Mouse (Mus musculus): ENCODE data around the gene BC005537. TPM values are rescaled to one million over a fixed set of nuclear protein-coding genes. Genes with fewer than 3 reads are reported as not detected.

BC005537 gene
- total RNA-seq, 1 experiment from 2014 or later, result 62.4 TPM

- ATAC-seq (replicated peaks; ENCODE audit: insufficient number of reproducible peaks, low FRiP score, low TSS enrichment, poor library complexity, severe bottlenecking), result peak; percentile 51; the same call in 1 of the 2 replicates
These were observed 8.9 kb upstream of the BC005537 start for GRCm38 (mm10) chr13:24792411-24793045.

- no peak for ATAC-seq (replicated peaks; ENCODE audit: insufficient number of reproducible peaks, low FRiP score, low TSS enrichment, poor library complexity, severe bottlenecking)
These were observed 2.8 kb upstream of the BC005537 start for GRCm38 (mm10) chr13:24798686-24799085.

- ATAC-seq (replicated peaks; ENCODE audit: insufficient number of reproducible peaks, low FRiP score, low TSS enrichment, poor library complexity, severe bottlenecking), result no peak
These were observed 2.1 kb upstream of the BC005537 start for GRCm38 (mm10) chr13:24799378-24799777.

DNA sequence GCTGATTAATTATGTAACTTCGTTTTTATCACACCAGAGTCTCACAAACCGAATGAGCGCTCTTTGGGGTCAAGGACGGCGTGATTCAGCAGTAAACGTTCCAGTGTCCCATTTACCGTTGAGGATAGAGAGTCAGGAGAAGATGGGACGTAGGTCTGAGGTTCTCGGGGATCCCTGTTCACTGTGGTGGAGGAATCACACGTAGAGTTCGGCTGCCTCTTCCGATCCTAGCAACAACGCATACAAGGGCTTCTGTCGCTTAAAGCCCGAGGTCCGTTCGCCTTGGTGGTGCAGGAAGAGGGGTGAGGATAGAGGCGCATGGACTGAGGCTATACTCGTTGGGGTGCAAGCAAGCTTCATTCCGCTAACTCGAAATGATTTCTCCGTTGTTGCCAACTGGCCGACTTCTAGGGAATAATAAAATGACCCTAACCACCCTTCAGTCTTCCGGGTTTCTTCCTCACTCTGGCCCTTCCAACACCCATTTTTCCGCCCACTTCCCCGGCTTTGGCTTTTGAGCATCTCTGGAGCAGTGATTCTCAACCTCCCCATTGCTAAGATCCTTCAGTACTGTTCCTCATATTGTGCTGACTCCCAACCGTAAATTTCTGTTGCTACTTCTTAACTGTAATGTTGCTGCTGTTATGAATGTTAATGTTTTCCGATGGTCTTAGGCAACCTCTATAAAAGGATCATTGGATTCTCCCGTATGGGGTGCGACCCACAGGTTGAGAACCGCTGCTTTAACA lies 1.4 kb upstream of the BC005537 start:
- ATAC-seq (replicated peaks; ENCODE audit: insufficient number of reproducible peaks, low FRiP score, low TSS enrichment, poor library complexity, severe bottlenecking), result peak; percentile 13; the same call in 1 of the 2 replicates

GRCm38 (mm10) chr13:24800674-24801307 lies 666 bp upstream of the BC005537 start:
- ATAC-seq (replicated peaks; ENCODE audit: insufficient number of reproducible peaks, low FRiP score, low TSS enrichment, poor library complexity, severe bottlenecking), result peak; percentile 91

GRCm38 (mm10) chr13:24802131-24802691 lies 754 bp downstream of the BC005537 start:
- peak; percentile 50 for ATAC-seq (replicated peaks; ENCODE audit: insufficient number of reproducible peaks, low FRiP score, low TSS enrichment, poor library complexity, severe bottlenecking)

DNA sequence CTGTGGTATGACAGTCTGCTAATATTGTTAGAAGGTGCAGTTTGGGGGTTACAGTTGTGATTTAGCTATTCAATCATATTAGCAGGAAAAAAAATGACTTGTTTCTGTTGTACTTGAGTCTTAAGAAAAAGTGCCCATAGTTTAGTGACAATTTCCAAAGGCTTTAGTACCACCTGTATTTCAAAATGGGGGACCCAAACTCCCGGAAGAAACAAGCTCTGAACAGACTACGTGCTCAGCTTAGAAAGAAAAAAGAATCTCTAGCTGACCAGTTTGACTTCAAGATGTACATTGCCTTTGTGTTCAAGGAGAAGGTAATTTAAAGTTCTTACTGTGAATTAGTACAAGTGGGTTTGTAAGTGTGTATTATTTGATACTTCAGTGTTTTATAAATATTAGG lies 1.7 kb downstream of the BC005537 start:
- ATAC-seq (replicated peaks; ENCODE audit: insufficient number of reproducible peaks, low FRiP score, low TSS enrichment, poor library complexity, severe bottlenecking), result no peak

DNA sequence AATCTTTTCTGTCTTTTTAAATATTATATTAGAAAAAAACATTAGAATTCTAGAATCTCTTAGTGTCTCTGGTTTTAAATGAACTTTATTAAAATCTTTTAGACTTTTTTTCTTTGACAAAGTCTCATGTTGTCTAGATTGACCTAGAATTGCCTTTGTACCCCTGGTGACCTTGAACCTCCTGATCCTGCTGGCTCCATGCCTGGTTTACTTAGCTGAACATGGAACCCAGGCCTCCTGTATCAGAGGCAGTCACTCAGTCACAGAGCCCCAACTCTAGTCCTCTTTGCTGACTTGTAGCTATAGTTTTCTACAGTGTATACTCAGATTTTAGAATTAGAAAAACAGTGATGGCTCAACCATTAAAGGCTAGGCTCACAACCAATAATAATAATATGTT lies 4.6 kb downstream of the BC005537 start:
- no peak for ATAC-seq (replicated peaks; ENCODE audit: insufficient number of reproducible peaks, low FRiP score, low TSS enrichment, poor library complexity, severe bottlenecking)

GRCm38 (mm10) chr13:24812521-24812920 lies 11.1 kb downstream of the BC005537 start:
- no peak for ATAC-seq (replicated peaks; ENCODE audit: insufficient number of reproducible peaks, low FRiP score, low TSS enrichment, poor library complexity, severe bottlenecking)

GRCm38 (mm10) chr13:24814616-24815015 lies 13.2 kb downstream of the BC005537 start:
- no peak for ATAC-seq (replicated peaks; ENCODE audit: insufficient number of reproducible peaks, low FRiP score, low TSS enrichment, poor library complexity, severe bottlenecking)

- ATAC-seq (replicated peaks; ENCODE audit: insufficient number of reproducible peaks, low FRiP score, low TSS enrichment, poor library complexity, severe bottlenecking), result peak; percentile 17
These were observed 15.0 kb downstream of the BC005537 start for GRCm38 (mm10) chr13:24816125-24817092.

- ATAC-seq (replicated peaks; ENCODE audit: insufficient number of reproducible peaks, low FRiP score, low TSS enrichment, poor library complexity, severe bottlenecking), result no peak
These were observed 18.5 kb downstream of the BC005537 start for GRCm38 (mm10) chr13:24819931-24820330.

DNA sequence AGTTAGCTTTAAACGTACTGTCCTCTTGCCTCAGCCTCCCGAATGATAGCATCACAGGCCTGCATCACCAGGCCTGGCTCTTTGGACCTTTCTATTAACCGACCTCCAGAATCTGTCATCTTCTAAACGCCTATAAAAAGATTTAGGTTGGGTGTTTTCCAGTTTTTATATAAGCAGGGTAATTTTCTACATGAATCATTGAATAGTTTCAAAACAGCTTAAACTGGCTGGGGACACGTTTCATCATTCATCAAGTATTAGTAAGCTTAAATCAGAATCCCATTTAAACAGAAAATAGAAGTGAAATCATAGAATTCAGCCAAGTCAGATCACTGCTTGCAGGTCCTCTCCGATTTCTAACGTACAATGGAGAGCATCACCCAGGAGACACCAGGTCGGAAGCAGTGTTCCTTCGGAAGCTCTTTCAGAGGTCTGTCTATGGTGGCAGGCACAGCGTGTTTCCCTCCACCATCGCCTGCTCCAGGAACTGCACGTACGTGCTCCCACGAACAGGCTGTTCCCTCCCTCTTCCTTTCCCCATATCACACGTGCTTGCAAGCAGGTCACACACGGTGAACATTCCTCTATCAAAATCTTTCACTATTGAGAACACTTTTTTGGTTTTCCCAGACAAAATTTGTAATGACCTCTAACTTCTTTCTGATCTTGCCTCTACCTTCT lies 21.3 kb downstream of the BC005537 start:
- no peak for ATAC-seq (replicated peaks; ENCODE audit: insufficient number of reproducible peaks, low FRiP score, low TSS enrichment, poor library complexity, severe bottlenecking)

GRCm38 (mm10) chr13:24824647-24825046 lies 23.2 kb downstream of the BC005537 start:
- ATAC-seq (replicated peaks; ENCODE audit: insufficient number of reproducible peaks, low FRiP score, low TSS enrichment, poor library complexity, severe bottlenecking), result no peak

DNA sequence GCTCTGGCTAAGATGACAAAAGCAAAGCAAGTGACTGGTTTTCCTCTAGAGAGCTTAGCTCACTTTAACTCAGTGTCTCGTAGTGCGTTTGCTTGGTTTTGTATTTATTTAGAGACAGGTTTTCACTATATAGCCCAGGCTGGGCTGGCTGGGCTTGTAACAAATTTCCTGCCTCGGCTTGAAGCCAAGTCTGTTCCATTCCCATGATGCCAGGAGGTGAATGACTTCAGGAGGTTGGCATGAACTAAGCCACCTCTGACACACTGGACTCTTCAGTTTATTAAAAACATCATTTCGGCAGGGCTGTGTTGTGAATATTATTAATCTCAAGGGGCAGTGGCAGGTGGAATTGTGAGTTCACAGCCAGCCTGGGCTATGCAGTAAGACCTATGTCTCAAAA lies 24.1 kb downstream of the BC005537 start:
- no peak for ATAC-seq (replicated peaks; ENCODE audit: insufficient number of reproducible peaks, low FRiP score, low TSS enrichment, poor library complexity, severe bottlenecking)

GRCm38 (mm10) chr13:24826116-24826515 lies 24.7 kb downstream of the BC005537 start:
- no peak for ATAC-seq (replicated peaks; ENCODE audit: insufficient number of reproducible peaks, low FRiP score, low TSS enrichment, poor library complexity, severe bottlenecking)

GRCm38 (mm10) chr13:24830756-24831352 lies 29.4 kb downstream of the BC005537 start:
- no peak for ATAC-seq (replicated peaks; ENCODE audit: insufficient number of reproducible peaks, low FRiP score, low TSS enrichment, poor library complexity, severe bottlenecking)

All from monocyte, adult 5-6 weeks (primary cell).